ENCODE assay signal across 8 mouse cellular contexts in the genomic region with DNA sequence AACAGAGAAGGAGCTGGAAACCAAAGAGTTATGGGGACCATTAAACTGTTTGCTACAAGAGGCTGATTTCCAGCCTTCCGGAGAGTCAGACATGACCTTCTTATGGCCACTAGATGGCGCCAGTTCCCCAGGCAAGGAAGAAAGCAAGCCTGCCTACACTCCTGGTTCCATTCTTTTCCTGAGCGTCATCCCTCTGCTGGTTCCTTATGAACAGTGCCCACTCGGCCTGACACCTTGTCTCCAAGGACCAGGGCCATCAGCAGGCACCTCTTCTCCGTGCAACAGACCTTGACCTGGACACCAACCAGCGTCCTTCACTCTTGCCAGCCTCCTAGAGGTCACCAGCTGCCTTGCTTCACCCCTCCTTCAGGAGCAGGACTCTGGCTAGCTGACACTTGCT. TPM values are rescaled to one million over a fixed set of nuclear protein-coding genes. Genes with fewer than 3 reads are reported as not detected.
DNase-seq lines count a peak whose midpoint lies in the region; ATAC-seq and TF ChIP-seq lines count a peak whose summit lies in the region.

No protein-coding gene starts in this region.

- H3K9me3 ChIP-seq in forebrain, embryonic 13.5 days (replicated peaks), result no peaks in the 10 kb centered on the region
- no peaks in the 10 kb centered on the region for H3K9me3 ChIP-seq in hindbrain, embryonic 10.5 days
- H3K9me3 ChIP-seq in lung, postnatal 0 days (ENCODE audit: low read length), result no peaks in the 10 kb centered on the region

- ATAC-seq in forebrain, embryonic 13.5 days, result peak; percentile 73
- peak; percentile 77 for ATAC-seq in lung, postnatal 0 days

- peak; percentile 99 for TF ChIP-seq CTCF in lung, postnatal 0 days (IDR thresholded peaks at IDR 0.05)

- TF ChIP-seq EP300 in lung, postnatal 0 days (IDR thresholded peaks at IDR 0.05), result no peak

- no peak overlapping the region for H3K4me3 ChIP-seq in forebrain, embryonic 13.5 days
- no peak overlapping the region for H3K4me3 ChIP-seq in hindbrain, embryonic 10.5 days
- no peak overlapping the region for H3K4me3 ChIP-seq in lung, postnatal 0 days (ENCODE audit: low read depth, low read length)

- DNase-seq in Muller cell, postnatal 12 days (ENCODE audit: inconsistent ontology term), result peak; percentile 75
- DNase-seq in c-Kit-positive CD71-positive TER-119-negative erythroid progenitor cells, embryonic 14.5 days (ENCODE audit: low read depth), result peak; percentile 50
- DNase-seq in hindbrain, embryonic 10.5 days (ENCODE audit: low spot score), result peak; percentile 76
- peak; percentile 59 for DNase-seq in layer of hippocampus, adult 9-10 months (ENCODE audit: low spot score)
- peak; percentile 93 for DNase-seq in lung, postnatal 0 days (ENCODE audit: low spot score)
- DNase-seq in retina, postnatal 7 days (ENCODE audit: low read depth, low spot score), result peak; percentile 78
- peak; percentile 62 for DNase-seq in yolk sac, embryonic 10.5 days (ENCODE audit: low spot score)

- WGBS in forebrain, embryonic 13.5 days, result 4% methylated on average over 6 of the region's 6 CpGs
- WGBS in hindbrain, embryonic 10.5 days, result 3% methylated on average over 6 of the region's 6 CpGs
- 2% methylated on average over 6 of the region's 6 CpGs for WGBS in lung, postnatal 0 days

- peaks cover 23% of the 10 kb centered on the region for H3K4me1 ChIP-seq in forebrain, embryonic 13.5 days
- H3K4me1 ChIP-seq in hindbrain, embryonic 10.5 days (replicated peaks), result peaks cover 41% of the 10 kb centered on the region
- peaks cover 3% of the 10 kb centered on the region; the same call in 1 of the 2 replicates for H3K4me1 ChIP-seq in lung, postnatal 0 days (ENCODE audit: insufficient read depth, low read depth, low read length)

- no peak overlapping the region for H3K4me2 ChIP-seq in forebrain, embryonic 13.5 days
- no peak overlapping the region for H3K4me2 ChIP-seq in lung, postnatal 0 days (replicated peaks; ENCODE audit: low read depth, low read length)

- no peak overlapping the region for H3K9ac ChIP-seq in forebrain, embryonic 13.5 days
- H3K9ac ChIP-seq in lung, postnatal 0 days (replicated peaks; ENCODE audit: low read depth), result no peak overlapping the region

- H3K27me3 ChIP-seq in forebrain, embryonic 13.5 days, result peaks cover 52% of the 10 kb centered on the region
- H3K27me3 ChIP-seq in hindbrain, embryonic 10.5 days (ENCODE audit: insufficient read depth, poor library complexity, severe bottlenecking), result peaks cover 50% of the 10 kb centered on the region
- H3K27me3 ChIP-seq in lung, postnatal 0 days (replicated peaks; ENCODE audit: insufficient read depth, low read length), result peaks cover 29% of the 10 kb centered on the region

- no peak overlapping the region for H3K27ac ChIP-seq in forebrain, embryonic 13.5 days
- no peak overlapping the region for H3K27ac ChIP-seq in hindbrain, embryonic 10.5 days
- H3K27ac ChIP-seq in lung, postnatal 0 days (ENCODE audit: low read length), result no peak overlapping the region

- no peaks in the 10 kb centered on the region for H3K36me3 ChIP-seq in forebrain, embryonic 13.5 days (ENCODE audit: poor library complexity, severe bottlenecking)
- H3K36me3 ChIP-seq in hindbrain, embryonic 10.5 days, result no peaks in the 10 kb centered on the region
- H3K36me3 ChIP-seq in lung, postnatal 0 days (ENCODE audit: insufficient read depth, low read length), result no peaks in the 10 kb centered on the region

RNA-seq across cellular contexts. Expression of a gene that starts 2.9 kb away (rescaled TPM):
- polyA plus RNA-seq in forebrain, embryonic 13.5 days (2015; fragmentation: Nextera tagmentation; extraction: Ambion mirVana), result 0.19 TPM in 1 of 2 replicates, not detected in the other
- 3.2 and 6.5 TPM in 2 replicates for polyA plus RNA-seq in hindbrain, embryonic 10.5 days (2016; fragmentation: Nextera tagmentation; extraction: Ambion mirVana)
- polyA plus RNA-seq in lung, postnatal 0 days (2015; fragmentation: Nextera tagmentation; extraction: Ambion mirVana), result 0.05 TPM in 1 of 2 replicates, not detected in the other

RNA-seq across cellular contexts. Expression of a gene that starts 29.0 kb away (rescaled TPM):
- not detected in 2 replicates for polyA plus RNA-seq in forebrain, embryonic 13.5 days (2015; fragmentation: Nextera tagmentation; extraction: Ambion mirVana)
- 0.25 and 0.31 TPM in 2 replicates for polyA plus RNA-seq in hindbrain, embryonic 10.5 days (2016; fragmentation: Nextera tagmentation; extraction: Ambion mirVana)
- polyA plus RNA-seq in lung, postnatal 0 days (2015; fragmentation: Nextera tagmentation; extraction: Ambion mirVana), result 0.55 and 0.79 TPM in 2 replicates

RNA-seq across cellular contexts. Expression of a gene that starts 40.4 kb away (rescaled TPM):
- 2.4 and 3.9 TPM in 2 replicates for polyA plus RNA-seq in forebrain, embryonic 13.5 days (2015; fragmentation: Nextera tagmentation; extraction: Ambion mirVana)
- polyA plus RNA-seq in hindbrain, embryonic 10.5 days (2016; fragmentation: Nextera tagmentation; extraction: Ambion mirVana), result 5.7 and 6.7 TPM in 2 replicates
- 44.3 and 63.1 TPM in 2 replicates for polyA plus RNA-seq in lung, postnatal 0 days (2015; fragmentation: Nextera tagmentation; extraction: Ambion mirVana)
